Mouse (Mus musculus) kidney, adult 2 months (tissue): ENCODE data around the gene Vwa7.

Experiments
- CTCF ChIP-seq: fragments of 200-500 bp; conservative IDR thresholded peaks from 2 replicates; pipeline ENCODE4 v1.5.1; 2011; ENCODE audit warnings: low read depth, mild to moderate bottlenecking, control low read depth, low read length, moderate library complexity, mixed read lengths; ENCODE audit not compliant: insufficient read depth, insufficient read length
- POLR2A ChIP-seq: fragments of 200-500 bp; IDR thresholded peaks from one replicate; pipeline ENCODE4 v1.6.1; 2011; ENCODE audit warnings: low read depth, low read length, control low read depth

- TF ChIP-seq POLR2A (no peak), CTCF (no peak)
Observed at GRCm38 (mm10) chr17:35045807-35046680, 29.7 kb downstream of the Vwa7 start.
